Mouse (Mus musculus) intestine, postnatal 0 days (tissue): Measurements from ENCODE around the gene Nat8f5. TPM values are rescaled to one million over a fixed set of nuclear protein-coding genes. Genes with fewer than 3 reads are reported as not detected.
"Not testable (repeated sequence)": the region's sequence is repeated elsewhere in the genome, so short reads cannot be mapped to it uniquely, and the experiment has no call there.

ENCODE experiments used
- ATAC-seq: fragments of 200-750 bp; cut with Nextera tagmentation; 2 replicates; pipeline ENCODE4 v1.8.0; 2017; ENCODE audit warnings: mild to moderate bottlenecking, moderate TSS enrichment, moderate library complexity
- H3K27ac ChIP-seq: fragments of 300-500 bp; sonication (generic); 2 replicates; pipeline ENCODE4 v1.5.1; 2014; ENCODE audit warnings: mild to moderate bottlenecking, low read depth, low read length, moderate library complexity
- H3K27me3 ChIP-seq: fragments of 300-500 bp; sonication (generic); replicated peaks from 2 replicates; pipeline ENCODE4 v1.6.1; 2014; ENCODE audit warnings: low read length, mixed read lengths; ENCODE audit not compliant: control insufficient read depth, insufficient read depth
- H3K36me3 ChIP-seq: fragments of 300-500 bp; sonication (generic); 2 replicates; pipeline ENCODE4 v1.6.1; 2014; ENCODE audit warnings: mild to moderate bottlenecking, moderate library complexity; ENCODE audit not compliant: control insufficient read depth, insufficient read depth
- H3K4me1 ChIP-seq: fragments of 300-500 bp; sonication (generic); replicated peaks from 2 replicates; pipeline ENCODE4 v1.6.1; 2014; ENCODE audit warnings: antibody characterized with exemption, low read length, mixed read lengths; ENCODE audit not compliant: control insufficient read depth, insufficient read depth
- H3K4me2 ChIP-seq: fragments of 300-500 bp; sonication (generic); replicated peaks from 2 replicates; pipeline ENCODE4 v1.6.1; 2014; ENCODE audit warnings: low read depth, mild to moderate bottlenecking, moderate library complexity
- H3K4me3 ChIP-seq: fragments of 300-500 bp; sonication (generic); 2 replicates; pipeline ENCODE4 v1.5.1; 2014; ENCODE audit warnings: low read depth, low read length
- H3K9ac ChIP-seq: fragments of 300-500 bp; sonication (generic); 2 replicates; pipeline ENCODE4 v1.6.1; 2014; ENCODE audit warnings: mild to moderate bottlenecking, low read depth, low read length
- H3K9me3 ChIP-seq: fragments of 300-500 bp; sonication (generic); 2 replicates; pipeline ENCODE4 v1.6.1; 2016; ENCODE audit warnings: mixed run types; ENCODE audit not compliant: control insufficient read depth
- WGBS: fragments of 180-500 bp; shearing (Covaris S2); extraction: QIAGEN DNeasy Blood & Tissue Kit; methylation state at CpG from one replicate; pipeline ENCODE4 v1.1.7; 2014; 5-methylcytosine and 5-hydroxymethylcytosine counted together
- microRNA-seq: library from miRNA; unstranded; fragments of <30 nt; microRNA quantifications from one replicate; pipeline ENCODE4, GENCODE M21; 2016
- polyA plus RNA-seq: library from polyadenylated mRNA; unstranded; fragments of >200 nt; fragmentation: Nextera tagmentation; extraction: Ambion mirVana; gene quantifications from 2 replicates; pipeline ENCODE4 v1.2.1, GENCODE M21; 2015

Nat8f5 gene
- polyA plus RNA-seq, 1 experiment from 2014 or later: 10.7 TPM

DNA sequence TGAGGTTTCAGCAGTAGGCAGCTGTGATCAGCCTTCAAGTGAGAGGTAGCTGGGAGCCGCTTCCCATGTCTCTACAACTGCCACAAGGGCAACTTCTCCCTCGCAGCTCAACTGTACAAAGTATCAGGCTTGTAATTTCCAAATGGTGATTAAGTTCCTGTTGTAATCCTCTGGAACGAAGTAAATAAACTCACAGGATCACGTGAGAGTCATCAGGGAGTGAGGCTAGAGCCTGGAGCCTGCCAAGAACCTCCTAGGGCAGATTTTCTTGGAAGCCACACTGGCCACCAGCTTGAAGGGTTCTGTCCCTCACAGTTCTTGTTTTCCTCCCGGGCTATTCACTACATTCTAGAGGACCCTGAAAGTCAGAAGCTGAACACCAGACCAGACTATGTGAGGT, 17.6 kb downstream of the Nat8f5 start:
- not testable (repeated sequence) for H3K36me3 ChIP-seq, H3K9ac ChIP-seq, H3K27me3 ChIP-seq, H3K27ac ChIP-seq, ATAC-seq, H3K4me3 ChIP-seq, H3K4me2 ChIP-seq, H3K9me3 ChIP-seq, H3K4me1 ChIP-seq
- WGBS: 50% methylated on average over 5 of the region's 5 CpGs

Small RNA genes lying within 50 kb of the gene (microRNA-seq; reads per million reads assigned to microRNA genes)
- gene Mir6375: not detected

Other genes with a start within 250 kb of the Nat8f5 start
- 0.92 and 1.1 TPM in 2 replicates for gene Alms1, start 233.4 kb downstream of the Nat8f5 start, polyA plus RNA-seq
- 0.38 and 0.40 TPM in 2 replicates for gene Nat8f7, start 107.8 kb downstream of the Nat8f5 start, polyA plus RNA-seq
- 0.14 TPM in 1 of 2 replicates, not detected in the other for gene Nat8f3, start 55.2 kb downstream of the Nat8f5 start, polyA plus RNA-seq
- 0.18 TPM in 1 of 2 replicates, not detected in the other for gene Nat8f6, start within 50 bp of the Nat8f5 start, polyA plus RNA-seq
- 50.2 and 51.8 TPM in 2 replicates for gene Nat8, start 11.1 kb upstream of the Nat8f5 start, polyA plus RNA-seq
- gene Nat8f2, start 48.2 kb upstream of the Nat8f5 start, polyA plus RNA-seq: 0.16 and 0.38 TPM in 2 replicates
- 38.7 and 41.4 TPM in 2 replicates for gene Nat8f4, start 83.9 kb upstream of the Nat8f5 start, polyA plus RNA-seq
- gene Tprkb, start 90.9 kb upstream of the Nat8f5 start, polyA plus RNA-seq: 61.3 and 65.1 TPM in 2 replicates
- gene Nat8f1, start 94.7 kb upstream of the Nat8f5 start, polyA plus RNA-seq: 18.1 and 19.0 TPM in 2 replicates
- gene Dusp11, start 140.7 kb upstream of the Nat8f5 start, polyA plus RNA-seq: 37.1 and 39.9 TPM in 2 replicates
- not detected in 2 replicates for gene Figla, start 195.2 kb upstream of the Nat8f5 start, polyA plus RNA-seq
- 2.0 and 2.1 TPM in 2 replicates for gene Add2, start 207.7 kb upstream of the Nat8f5 start, polyA plus RNA-seq